In the genomic region with DNA sequence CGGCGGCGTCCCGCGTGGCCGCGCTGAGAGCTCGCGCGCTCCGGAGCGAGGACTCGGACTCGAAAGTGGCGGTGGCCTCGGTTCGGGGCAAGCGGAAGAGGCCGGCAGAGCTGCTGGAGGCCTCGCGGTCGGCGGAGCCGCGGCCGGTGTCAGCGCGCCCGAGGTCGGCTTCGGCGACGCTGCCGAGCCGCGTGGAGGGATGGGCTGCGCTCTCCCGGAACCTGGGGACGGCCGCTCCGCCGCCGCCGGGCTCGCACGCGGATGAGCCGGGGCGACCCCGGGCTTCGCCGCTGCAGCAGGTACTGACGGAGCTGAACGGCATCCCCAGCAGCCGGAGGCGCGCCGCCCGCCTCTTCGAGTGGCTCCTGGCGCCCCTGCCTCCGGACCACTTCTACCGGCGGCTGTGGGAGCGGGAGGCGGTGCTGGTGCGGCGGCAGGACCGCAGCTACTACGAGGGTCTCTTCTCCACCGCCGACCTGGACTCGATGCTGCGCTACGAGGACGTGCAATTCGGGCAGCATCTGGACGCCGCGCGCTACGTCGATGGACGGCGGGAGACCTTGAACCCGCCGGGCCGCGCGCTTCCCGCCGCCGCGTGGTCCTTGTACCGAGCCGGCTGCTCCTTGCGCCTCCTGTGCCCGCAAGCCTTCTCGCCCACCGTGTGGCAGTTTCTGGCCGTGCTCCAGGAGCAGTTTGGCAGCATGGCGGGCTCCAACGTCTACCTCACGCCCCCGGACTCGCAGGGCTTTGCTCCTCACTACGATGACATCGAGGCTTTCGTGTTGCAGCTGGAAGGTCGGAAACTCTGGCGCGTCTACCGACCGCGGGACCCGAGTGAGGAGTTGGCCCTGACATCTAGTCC, we compare ENCODE assay signal across 8 mouse cellular contexts. TPM values are rescaled to one million over a fixed set of nuclear protein-coding genes. Genes with fewer than 3 reads are reported as not detected.
DNase-seq lines count a peak whose midpoint lies in the region; ATAC-seq and TF ChIP-seq lines count a peak whose summit lies in the region.

No protein-coding gene starts in this region.

- peak overlapping the region; percentile 83 for H3K9ac ChIP-seq in embryonic facial prominence, embryonic 11.5 days (replicated peaks; ENCODE audit: low read length)
- H3K9ac ChIP-seq in heart, embryonic 13.5 days: peak overlapping the region; percentile 93
- H3K9ac ChIP-seq in lung, embryonic 15.5 days: peak overlapping the region; percentile 77

- H3K4me2 ChIP-seq in embryonic facial prominence, embryonic 11.5 days (ENCODE audit: low read depth, low read length): peak overlapping the region; percentile 95
- peak overlapping the region; percentile 99 for H3K4me2 ChIP-seq in heart, embryonic 13.5 days
- H3K4me2 ChIP-seq in lung, embryonic 15.5 days: peak overlapping the region; percentile 96

- peak; percentile 61 for DNase-seq in adrenal gland, postnatal 10 days
- DNase-seq in embryonic facial prominence, embryonic 11.5 days (ENCODE audit: low spot score): peak; percentile 58
- peak; percentile 29 to 67 for DNase-seq in kidney, postnatal 36 days
- peak; percentile 30 for DNase-seq in ovary, postnatal 14 days (ENCODE audit: low spot score)
- DNase-seq in urinary bladder, postnatal 25 days (ENCODE audit: low spot score): peak; percentile 26

- peaks cover 53% of the 10 kb centered on the region for H3K4me1 ChIP-seq in E14TG2a.4 (replicated peaks; ENCODE audit: low read depth, low read length)
- no peaks in the 10 kb centered on the region; the same call in 1 of the 2 replicates for H3K4me1 ChIP-seq in embryonic facial prominence, embryonic 11.5 days (ENCODE audit: control insufficient read depth, insufficient read depth, low read length)
- peaks cover 37% of the 10 kb centered on the region for H3K4me1 ChIP-seq in heart, embryonic 13.5 days
- peaks cover 31% of the 10 kb centered on the region for H3K4me1 ChIP-seq in lung, embryonic 15.5 days

- peaks cover 15% of the 10 kb centered on the region for H3K27me3 ChIP-seq in E14TG2a.4 (ENCODE audit: insufficient read depth, low read length)
- H3K27me3 ChIP-seq in embryonic facial prominence, embryonic 11.5 days (ENCODE audit: control insufficient read depth, insufficient read depth, low read length): no peaks in the 10 kb centered on the region
- no peaks in the 10 kb centered on the region for H3K27me3 ChIP-seq in heart, embryonic 13.5 days (replicated peaks)
- H3K27me3 ChIP-seq in lung, embryonic 15.5 days: no peaks in the 10 kb centered on the region

- under 1% methylated on average over 116 of the region's 116 CpGs for WGBS in embryonic facial prominence, embryonic 11.5 days
- under 1% methylated on average over 108 of the region's 116 CpGs for WGBS in heart, embryonic 13.5 days
- under 1% methylated on average over 100 of the region's 116 CpGs for WGBS in lung, embryonic 15.5 days

- peak overlapping the region; percentile 56 for H3K27ac ChIP-seq in embryonic facial prominence, embryonic 11.5 days (replicated peaks; ENCODE audit: low read depth, low read length)
- peak overlapping the region; percentile 78 for H3K27ac ChIP-seq in heart, embryonic 13.5 days (replicated peaks)
- H3K27ac ChIP-seq in lung, embryonic 15.5 days: peak overlapping the region; percentile 80

- H3K36me3 ChIP-seq in E14TG2a.4 (ENCODE audit: insufficient read depth, low read length): peaks cover 25% of the 10 kb centered on the region
- no peaks in the 10 kb centered on the region; the same call in 1 of the 2 replicates for H3K36me3 ChIP-seq in embryonic facial prominence, embryonic 11.5 days (replicated peaks; ENCODE audit: control insufficient read depth, insufficient read depth, low read depth, low read length)
- H3K36me3 ChIP-seq in heart, embryonic 13.5 days: peaks cover 21% of the 10 kb centered on the region
- H3K36me3 ChIP-seq in lung, embryonic 15.5 days: 0 out of 2 replicates have a peak, but pooled peaks cover 6% of the 10 kb centered on the region

- H3K9me3 ChIP-seq in E14TG2a.4 (ENCODE audit: low read length): no peaks in the 10 kb centered on the region
- H3K9me3 ChIP-seq in embryonic facial prominence, embryonic 11.5 days (replicated peaks; ENCODE audit: control insufficient read depth, low read length): no peaks in the 10 kb centered on the region
- no peaks in the 10 kb centered on the region for H3K9me3 ChIP-seq in heart, embryonic 13.5 days
- no peaks in the 10 kb centered on the region for H3K9me3 ChIP-seq in lung, embryonic 15.5 days

- TF ChIP-seq CTCF in E14TG2a.4 (conservative IDR thresholded peaks at IDR 0.05; ENCODE audit: low read length): no peak

- peak; percentile 42 for ATAC-seq in embryonic facial prominence, embryonic 11.5 days (replicated peaks; ENCODE audit: insufficient number of reproducible peaks, low FRiP score, low TSS enrichment, low read depth)
- peak; percentile 35; the same call in 1 of the 2 replicates for ATAC-seq in heart, embryonic 13.5 days (ENCODE audit: extremely low read depth, insufficient number of reproducible peaks, low FRiP score, low TSS enrichment)
- peak; percentile 51; the same call in 1 of the 2 replicates for ATAC-seq in lung, embryonic 15.5 days (ENCODE audit: borderline replicate concordance, extremely low read depth, low FRiP score, low TSS enrichment)

- H3K4me3 ChIP-seq in E14TG2a.4 (replicated peaks; ENCODE audit: low read length): peak overlapping the region; percentile 94
- peak overlapping the region; percentile 84 for H3K4me3 ChIP-seq in embryonic facial prominence, embryonic 11.5 days (ENCODE audit: low read depth, low read length)
- H3K4me3 ChIP-seq in heart, embryonic 13.5 days: peak overlapping the region; percentile 81
- H3K4me3 ChIP-seq in lung, embryonic 15.5 days: peak overlapping the region; percentile 81

RNA-seq across cellular contexts. Expression of gene Riox1, which starts 0.7 kb away (rescaled TPM):
- total RNA-seq in adrenal gland, postnatal 10 days (2021): 10 to 100 TPM; 12.1 to 17.8 TPM
- polyA plus RNA-seq in embryonic facial prominence, embryonic 11.5 days (2014; fragmentation: Nextera tagmentation; extraction: Ambion mirVana): 15.0 and 17.4 TPM in 2 replicates
- 8.3 and 8.7 TPM in 2 replicates for polyA plus RNA-seq in heart, embryonic 13.5 days (2015; fragmentation: Nextera tagmentation; extraction: Ambion mirVana)
- 14.2 and 16.2 TPM in 2 replicates for polyA plus RNA-seq in lung, embryonic 15.5 days (2015; fragmentation: Nextera tagmentation; extraction: Ambion mirVana)

RNA-seq across cellular contexts. Expression of gene Numb, which starts 29.3 kb away (rescaled TPM):
- total RNA-seq in adrenal gland, postnatal 10 days (2021): 10 to 100 TPM; 44.4 to 51.7 TPM
- 30.7 and 36.0 TPM in 2 replicates for polyA plus RNA-seq in embryonic facial prominence, embryonic 11.5 days (2014; fragmentation: Nextera tagmentation; extraction: Ambion mirVana)
- polyA plus RNA-seq in heart, embryonic 13.5 days (2015; fragmentation: Nextera tagmentation; extraction: Ambion mirVana): 28.1 and 32.2 TPM in 2 replicates
- polyA plus RNA-seq in lung, embryonic 15.5 days (2015; fragmentation: Nextera tagmentation; extraction: Ambion mirVana): 36.8 and 40.9 TPM in 2 replicates

RNA-seq across cellular contexts. Expression of gene Heatr4, which starts 33.6 kb away (rescaled TPM):
- not detected for total RNA-seq in adrenal gland, postnatal 10 days (2021)
- polyA plus RNA-seq in embryonic facial prominence, embryonic 11.5 days (2014; fragmentation: Nextera tagmentation; extraction: Ambion mirVana): not detected in 2 replicates
- not detected in 2 replicates for polyA plus RNA-seq in heart, embryonic 13.5 days (2015; fragmentation: Nextera tagmentation; extraction: Ambion mirVana)
- polyA plus RNA-seq in lung, embryonic 15.5 days (2015; fragmentation: Nextera tagmentation; extraction: Ambion mirVana): not detected in 2 replicates

RNA-seq across cellular contexts. Expression of gene Acot2, which starts 36.6 kb away (rescaled TPM):
- 10 to 100 TPM; 52.7 to 57.5 TPM for total RNA-seq in adrenal gland, postnatal 10 days (2021)
- 10.8 and 12.9 TPM in 2 replicates for polyA plus RNA-seq in embryonic facial prominence, embryonic 11.5 days (2014; fragmentation: Nextera tagmentation; extraction: Ambion mirVana)
- polyA plus RNA-seq in heart, embryonic 13.5 days (2015; fragmentation: Nextera tagmentation; extraction: Ambion mirVana): 55.7 and 61.2 TPM in 2 replicates
- polyA plus RNA-seq in lung, embryonic 15.5 days (2015; fragmentation: Nextera tagmentation; extraction: Ambion mirVana): 36.2 and 41.2 TPM in 2 replicates

RNA-seq across cellular contexts. Expression of gene Acot1, which starts 58.2 kb away (rescaled TPM):
- total RNA-seq in adrenal gland, postnatal 10 days (2021): 10 to 100 TPM; 19.9 to 20.0 TPM
- polyA plus RNA-seq in embryonic facial prominence, embryonic 11.5 days (2014; fragmentation: Nextera tagmentation; extraction: Ambion mirVana): 36.0 and 41.3 TPM in 2 replicates
- 20.8 and 22.4 TPM in 2 replicates for polyA plus RNA-seq in heart, embryonic 13.5 days (2015; fragmentation: Nextera tagmentation; extraction: Ambion mirVana)
- polyA plus RNA-seq in lung, embryonic 15.5 days (2015; fragmentation: Nextera tagmentation; extraction: Ambion mirVana): 85.5 and 92.8 TPM in 2 replicates

Comparison
In these comparisons a context has a peak if more than half of its experiments do, and no peak if none do; other contexts are left out.
1. Peak in every context shown above with its lines: DNase-seq, ATAC-seq, H3K4me3 ChIP-seq and H3K27ac ChIP-seq.